Mouse (Mus musculus) MEL (cell line): ENCODE measurements around the gene Ssh3. TPM values are rescaled to one million over a fixed set of nuclear protein-coding genes. Genes with fewer than 3 reads are reported as not detected.

Source experiments
- DNase-seq: peaks from one replicate; pipeline ENCODE4 v3.0.0; 2011; ENCODE audit warnings: low read depth, low spot score
- H3K27ac ChIP-seq: 2 replicates; pipeline ENCODE4 v1.5.1; 2012; ENCODE audit warnings: low read depth, mild to moderate bottlenecking, control low read depth, low read length, moderate library complexity; ENCODE audit not compliant: control insufficient read depth
- H3K27me3 ChIP-seq, 2 experiments: fragments of 150-350 bp in 1 of 2; sonication (generic) in 1 of 2; 2 replicates each; pipeline ENCODE4 v1.6.1; 2012; ENCODE audit warnings: low read length in 2 of 2, mild to moderate bottlenecking in 2 of 2, improper control_type of control experiment in 1 of 2, moderate library complexity in 1 of 2; ENCODE audit not compliant: insufficient read depth in 2 of 2, control insufficient read depth in 1 of 2
- H3K36me3 ChIP-seq, 2 experiments: 2 replicates each; pipeline ENCODE4 v1.6.1; 2012 to 2014; ENCODE audit warnings: low read length in 2 of 2, improper control_type of control experiment in 1 of 2, inconsistent platforms in 1 of 2, mild to moderate bottlenecking in 1 of 2; ENCODE audit not compliant: insufficient read depth in 2 of 2, control insufficient read depth in 1 of 2
- H3K4me1 ChIP-seq, 2 experiments: fragments of 150-350 bp in 1 of 2; sonication (generic) in 1 of 2; 2 replicates each; pipeline ENCODE4 v1.6.1; 2012; ENCODE audit warnings: low read length in 2 of 2, improper control_type of control experiment in 1 of 2, mild to moderate bottlenecking in 1 of 2; ENCODE audit not compliant: insufficient read depth in 2 of 2, control insufficient read depth in 1 of 2
- H3K4me3 ChIP-seq, 2 experiments: fragments of 150-350 bp in 1 of 2; sonication (generic) in 1 of 2; 2 replicates each; pipeline ENCODE4 v1.5.1; 2012; ENCODE audit warnings: low read depth in 2 of 2, low read length in 2 of 2, mild to moderate bottlenecking in 2 of 2, moderate library complexity in 2 of 2, control low read depth in 1 of 2, improper control_type of control experiment in 1 of 2; ENCODE audit not compliant: control insufficient read depth in 1 of 2, insufficient read depth in 1 of 2
- H3K79me2 ChIP-seq: 2 replicates; pipeline ENCODE4 v1.6.1; 2012; ENCODE audit warnings: mild to moderate bottlenecking, low read length, moderate library complexity; ENCODE audit not compliant: control insufficient read depth, poor library complexity, insufficient read depth
- H3K9ac ChIP-seq: 2 replicates; pipeline ENCODE4 v1.6.1; 2012; ENCODE audit warnings: low read depth, mild to moderate bottlenecking, control low read depth, low read length, moderate library complexity; ENCODE audit not compliant: control insufficient read depth, poor library complexity, severe bottlenecking
- H3K9me3 ChIP-seq: fragments of 150-350 bp; sonication (generic); replicated peaks from 2 replicates; pipeline ENCODE4 v1.6.1; 2012; ENCODE audit warnings: mild to moderate bottlenecking, low read length, improper control_type of control experiment, moderate library complexity; ENCODE audit not compliant: insufficient read depth
- CHD2 ChIP-seq: IDR thresholded peaks from 2 replicates; pipeline ENCODE4 v1.6.1; 2011; ENCODE audit warnings: low read length, improper control_type of control experiment
- E2F4 ChIP-seq: IDR thresholded peaks from 2 replicates; pipeline ENCODE4 v1.6.1; 2011; ENCODE audit warnings: low read depth, low read length, improper control_type of control experiment, borderline replicate concordance
- EP300 ChIP-seq, 2 experiments: IDR thresholded peaks; 2 replicates each; pipeline ENCODE4 v1.6.1; 2011; ENCODE audit warnings: improper control_type of control experiment in 2 of 2, low read length in 2 of 2, low read depth in 1 of 2, mild to moderate bottlenecking in 1 of 2
- ETS1 ChIP-seq: IDR thresholded peaks from 2 replicates; pipeline ENCODE4 v1.6.1; 2012; ENCODE audit warnings: low read depth, mild to moderate bottlenecking, inconsistent platforms, low read length, improper control_type of control experiment, moderate library complexity
- HCFC1 ChIP-seq: IDR thresholded peaks from 2 replicates; pipeline ENCODE4 v1.6.1; 2012; ENCODE audit warnings: low read depth, mild to moderate bottlenecking, inconsistent platforms, low read length, improper control_type of control experiment, moderate library complexity
- MAFK ChIP-seq: IDR thresholded peaks from 2 replicates; pipeline ENCODE4 v1.6.1; 2011; ENCODE audit warnings: low read depth, mild to moderate bottlenecking, low read length, improper control_type of control experiment, borderline replicate concordance
- MAX ChIP-seq: IDR thresholded peaks from 2 replicates; pipeline ENCODE4 v1.6.1; 2011; ENCODE audit warnings: low read length, improper control_type of control experiment
- MEF2A ChIP-seq: IDR thresholded peaks from 2 replicates; pipeline ENCODE4 v1.6.1; 2014; ENCODE audit warnings: low read depth, mild to moderate bottlenecking, inconsistent platforms, low read length, improper control_type of control experiment; ENCODE audit not compliant: poor library complexity, insufficient replicate concordance, severe bottlenecking; ENCODE audit errors: extremely low read depth
- MXI1 ChIP-seq: IDR thresholded peaks from 2 replicates; pipeline ENCODE4 v1.6.1; 2011; ENCODE audit warnings: mild to moderate bottlenecking, low read depth, low read length, improper control_type of control experiment
- MYC ChIP-seq: IDR thresholded peaks from 2 replicates; pipeline ENCODE4 v1.6.1; 2011; ENCODE audit warnings: low read depth, mild to moderate bottlenecking, low read length, improper control_type of control experiment, moderate library complexity
- NELFE ChIP-seq: IDR thresholded peaks from 2 replicates; pipeline ENCODE4 v1.6.1; 2011; ENCODE audit warnings: low read depth, low read length, improper control_type of control experiment
- NRF1 ChIP-seq: IDR thresholded peaks from 2 replicates; pipeline ENCODE4 v1.6.1; 2014; ENCODE audit warnings: low read depth, mild to moderate bottlenecking, inconsistent platforms, low read length, improper control_type of control experiment, moderate library complexity; ENCODE audit not compliant: poor library complexity, insufficient read depth, severe bottlenecking
- POLR2A ChIP-seq, 2 experiments: IDR thresholded peaks; 2 replicates each; pipeline ENCODE4 v1.6.1; 2011 to 2012; ENCODE audit warnings: low read length in 2 of 2, mild to moderate bottlenecking in 2 of 2, control low read depth in 1 of 2, improper control_type of control experiment in 1 of 2, low read depth in 1 of 2, moderate library complexity in 1 of 2; ENCODE audit not compliant: control insufficient read depth in 1 of 2, insufficient read depth in 1 of 2, poor library complexity in 1 of 2
- POLR2AphosphoS2 ChIP-seq: IDR thresholded peaks from 2 replicates; pipeline ENCODE4 v1.6.1; 2011; ENCODE audit warnings: low read length, improper control_type of control experiment
- POLR2AphosphoS5 ChIP-seq: IDR thresholded peaks from 2 replicates; pipeline ENCODE4 v1.6.1; 2012; ENCODE audit warnings: low read depth, borderline replicate concordance, mild to moderate bottlenecking, inconsistent platforms, low read length, moderate library complexity, mixed read lengths
- RAD21 ChIP-seq: IDR thresholded peaks from 2 replicates; pipeline ENCODE4 v1.6.1; 2011; ENCODE audit warnings: mild to moderate bottlenecking, low read depth, low read length, improper control_type of control experiment
- SIN3A ChIP-seq: IDR thresholded peaks from 2 replicates; pipeline ENCODE4 v1.6.1; 2012; ENCODE audit warnings: low read length, improper control_type of control experiment, inconsistent platforms
- SMC3 ChIP-seq: IDR thresholded peaks from 2 replicates; pipeline ENCODE4 v1.6.1; 2011; ENCODE audit warnings: low read depth, low read length, improper control_type of control experiment
- TAL1 ChIP-seq: IDR thresholded peaks from 2 replicates; pipeline ENCODE4 v1.6.1; 2012; ENCODE audit warnings: mild to moderate bottlenecking, inconsistent platforms, low read length, moderate library complexity, mixed read lengths
- TBP ChIP-seq: IDR thresholded peaks from 2 replicates; pipeline ENCODE4 v1.8.0; 2011; ENCODE audit warnings: low read depth, low read length, improper control_type of control experiment
- TCF12 ChIP-seq: IDR thresholded peaks from 2 replicates; pipeline ENCODE4 v1.6.1; 2014; ENCODE audit warnings: low read depth, mild to moderate bottlenecking, inconsistent platforms, low read length, improper control_type of control experiment, moderate library complexity
- UBTF ChIP-seq: IDR thresholded peaks from 2 replicates; pipeline ENCODE4 v1.6.1; 2012; ENCODE audit warnings: low read depth, mild to moderate bottlenecking, inconsistent platforms, low read length, improper control_type of control experiment, moderate library complexity, borderline replicate concordance; ENCODE audit not compliant: insufficient read depth
- USF1 ChIP-seq: IDR thresholded peaks from 2 replicates; pipeline ENCODE4 v1.6.1; 2014; ENCODE audit warnings: low read depth, mild to moderate bottlenecking, inconsistent platforms, low read length, improper control_type of control experiment, moderate library complexity
- USF2 ChIP-seq, 2 experiments: IDR thresholded peaks; 2 replicates each; pipeline ENCODE4 v1.6.1; 2011 to 2012; ENCODE audit warnings: improper control_type of control experiment in 2 of 2, low read length in 2 of 2, borderline replicate concordance in 1 of 2, inconsistent platforms in 1 of 2, low read depth in 1 of 2, mild to moderate bottlenecking in 1 of 2; ENCODE audit not compliant: insufficient read depth in 1 of 2
- ZC3H11A ChIP-seq: IDR thresholded peaks from 2 replicates; pipeline ENCODE4 v1.6.1; 2012; ENCODE audit warnings: low read depth, mild to moderate bottlenecking, inconsistent platforms, low read length, improper control_type of control experiment
- ZKSCAN1 ChIP-seq: IDR thresholded peaks from 2 replicates; pipeline ENCODE4 v1.6.1; 2012; ENCODE audit warnings: low read depth, mild to moderate bottlenecking, inconsistent platforms, low read length, improper control_type of control experiment, moderate library complexity
- ZMIZ1 ChIP-seq: IDR thresholded peaks from 2 replicates; pipeline ENCODE4 v1.6.1; 2012; ENCODE audit warnings: low read depth, mild to moderate bottlenecking, inconsistent platforms, low read length, improper control_type of control experiment, moderate library complexity
- ZNF384 ChIP-seq: IDR thresholded peaks from 2 replicates; pipeline ENCODE4 v1.6.1; 2012; ENCODE audit warnings: low read depth, mild to moderate bottlenecking, inconsistent platforms, low read length, improper control_type of control experiment
- polyA plus RNA-seq, 2 experiments: library from polyadenylated mRNA; stranded (reverse) in 1 of 2; unstranded in 1 of 2; fragments of >175 nt in 1 of 2; fragments of >200 nt in 1 of 2; gene quantifications; 2 replicates each; pipeline versions ENCODE4 v1.2.1 to v1.2.4; 2012; ENCODE audit warnings: low replicate concordance in 2 of 2, low read depth in 1 of 2; ENCODE audit not compliant: insufficient read length in 2 of 2, insufficient read depth in 1 of 2, missing spikeins in 1 of 2
- total RNA-seq: library from RNA; depleted of rRNA; stranded (reverse); fragments of 300-350 nt; gene quantifications from 2 replicates; pipeline ENCODE4 v1.2.3, GENCODE M21; 2012

The Ssh3 gene
- total and polyA plus RNA-seq, 3 experiments, result 9.2 to 14.1 TPM; not detected in 1

- Histone ChIP-seq H3K36me3 (peaks cover 7 to 17% of the 10 kb centered on the region in 2 experiments; a peak in 3 of 4 replicates), H3K4me1 (peaks cover 0 to 8% of the 10 kb centered on the region in 2 experiments; a peak in 2 of 4 replicates), H3K9ac (no peak overlapping the region), H3K79me2 (no peaks in the 10 kb centered on the region), H3K4me3 (no peak overlapping the region), H3K27me3 (no peaks in the 10 kb centered on the region), H3K9me3 (no peaks in the 10 kb centered on the region), H3K27ac (no peak overlapping the region)
- DNase-seq, result peak; percentile 60
- TF ChIP-seq EP300 (IDR thresholded peaks at IDR 0.05; ENCODE audit: low read depth in 1 of 2, low read length in 2 of 2), result peak; percentile 32 to 48; a peak in 3 of 4 replicates
- no peak for TF ChIP-seq TBP
- TF ChIP-seq NELFE, result no peak
- no peak for TF ChIP-seq TAL1
- TF ChIP-seq UBTF, result no peak
- TF ChIP-seq MAX, result peak; percentile 60
- peak; percentile 82 for TF ChIP-seq USF1
- TF ChIP-seq USF2 (IDR thresholded peaks at IDR 0.05; ENCODE audit: borderline replicate concordance in 1 of 2, insufficient read depth in 1 of 2, low read depth in 1 of 2, low read length in 2 of 2), result 0 out of 4 replicates have a peak, but pooled peaks of 1 of the 2 experiments have one; percentile 15
- no peak for TF ChIP-seq MEF2A
- TF ChIP-seq TCF12, result 0 out of 2 replicates have a peak, but pooled peaks have one; percentile 10
- TF ChIP-seq E2F4, result no peak
- TF ChIP-seq SIN3A, result no peak; the same call in 1 of the 2 replicates
- TF ChIP-seq POLR2A (IDR thresholded peaks at IDR 0.05; ENCODE audit: control insufficient read depth in 1 of 2, insufficient read depth in 1 of 2, low read depth in 1 of 2, low read length in 2 of 2, poor library complexity in 1 of 2), result no peak
- TF ChIP-seq ZMIZ1, result no peak
- no peak for TF ChIP-seq MYC
- no peak for TF ChIP-seq POLR2AphosphoS5
- 0 out of 2 replicates have a peak, but pooled peaks have one; percentile 4 for TF ChIP-seq SMC3
These were observed 46.4 kb upstream of the Ssh3 start for GRCm38 (mm10) chr19:4315223-4315944.

DNA sequence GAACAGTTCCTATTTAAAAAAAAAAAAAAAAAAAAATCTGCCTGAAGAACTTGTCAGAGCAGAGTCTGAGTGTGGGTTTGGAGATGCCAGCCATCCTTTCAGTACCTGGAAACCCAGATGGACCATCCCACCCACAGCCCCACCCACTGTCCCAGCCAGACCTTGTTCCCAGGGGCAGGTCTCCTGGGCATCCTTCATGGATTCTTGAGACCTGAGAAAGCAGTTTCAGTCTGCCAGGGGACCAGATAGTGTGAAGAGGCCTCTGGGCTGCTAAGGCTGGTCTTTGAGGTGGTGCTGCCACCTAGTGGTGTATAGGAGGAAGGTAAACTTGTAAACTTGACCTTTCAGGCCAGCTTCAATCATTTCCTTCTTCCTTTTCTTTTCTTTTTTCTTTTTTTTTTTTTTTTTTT lies 40.8 kb upstream of the Ssh3 start:
- peaks cover 0 to 8% of the 10 kb centered on the region in 2 experiments; a peak in 3 of 4 replicates for H3K4me1 ChIP-seq
- no peak overlapping the region for H3K4me3 ChIP-seq
- peak; percentile 89 for DNase-seq
- H3K36me3 ChIP-seq, result peaks cover 0 to under 1% of the 10 kb centered on the region in 2 experiments; a peak in 2 of 4 replicates
- H3K9me3 ChIP-seq, result no peaks in the 10 kb centered on the region
- H3K27me3 ChIP-seq, result no peaks in the 10 kb centered on the region
- H3K9ac ChIP-seq, result no peak overlapping the region
- no peak overlapping the region for H3K27ac ChIP-seq
- peaks cover 12% of the 10 kb centered on the region for H3K79me2 ChIP-seq
- TF ChIP-seq SIN3A (peak; percentile 82), ZNF384 (peak; percentile 74), HCFC1 (peak; percentile 67), MYC (no peak), POLR2AphosphoS2 (no peak), CHD2 (no peak), MAX (no peak), USF1 (no peak), NELFE (no peak), MEF2A (no peak), TCF12 (no peak), NRF1 (no peak), ETS1 (no peak), POLR2AphosphoS5 (no peak), TAL1 (no peak), ZKSCAN1 (no peak), MXI1 (no peak), ZC3H11A (peak; percentile 93), RAD21 (peak; percentile 87), E2F4 (no peak), SMC3 (peak; percentile 95), MAFK (no peak)
